Mouse (Mus musculus): ENCODE results near the gene Duxbl3. TPM values are rescaled to one million over a fixed set of nuclear protein-coding genes. Genes with fewer than 3 reads are reported as not detected.

Duxbl3 gene
- total RNA-seq (2023) = not detected

GRCm38 (mm10) chr14:26257756-26258617, at the start of gene Duxbl3:
Gene Duxbl3 (plus strand): TSS chr14:26257962.

Other genes starting within 250 kb of the Duxbl3 start
- gene Gm9780, start 215.3 kb upstream of the Duxbl3 start, total RNA-seq (2023) = not detected
- gene Tmem254c, start 190.6 kb upstream of the Duxbl3 start, total RNA-seq (2023) = 21.1 TPM
- gene Cphx2, start 176.4 kb upstream of the Duxbl3 start, total RNA-seq (2023) = not detected
- gene Cphx3, start 175.7 kb upstream of the Duxbl3 start, total RNA-seq (2023) = not detected
- not detected for gene Duxbl2, start 139.6 kb upstream of the Duxbl3 start, total RNA-seq (2023)
- gene Plac9b, start 75.5 kb upstream of the Duxbl3 start, total RNA-seq (2023) = not detected
- gene Tmem254b, start 50.9 kb upstream of the Duxbl3 start, total RNA-seq (2023) = 3.8 TPM

All from CD4-positive naive resting alpha-beta T cell, adult 76 days (primary cell).